Mouse (Mus musculus) erythroblast, embryonic 14.5 days (primary cell): ENCODE data around the gene Hes7.

Source experiments
- GATA1 ChIP-seq: IDR thresholded peaks from 2 replicates; pipeline ENCODE4 v1.6.1; 2012; ENCODE audit warnings: low read length, inconsistent platforms, mixed read lengths
- TAL1 ChIP-seq: IDR thresholded peaks from 3 replicates; pipeline ENCODE4 v1.6.1; 2012; ENCODE audit warnings: low read length, inconsistent platforms, mixed read lengths

- no peak for TF ChIP-seq GATA1
- TF ChIP-seq TAL1: no peak
These were observed 35.1 kb downstream of the Hes7 start for GRCm38 (mm10) chr11:69155351-69155750.
